Mouse (Mus musculus) gastrocnemius, postnatal 36 days (tissue): ENCODE measurements around the gene Tmem88. TPM values are rescaled to one million over a fixed set of nuclear protein-coding genes. Genes with fewer than 3 reads are reported as not detected.
"Not testable (repeated sequence)": the region's sequence is repeated elsewhere in the genome, so short reads cannot be mapped to it uniquely, and the experiment has no call there.

ENCODE experiments used
- DNase-seq, 2 experiments: peaks; one replicate each; pipeline ENCODE4 v3.0.0; 2022
- intact Hi-C: fragments of 180-260 bp; cut with DNase I; formaldehyde crosslinking; loops from one replicate; pipeline ENCODE4 v1.15.1; 2025
- total RNA-seq, 2 experiments: library from RNA; stranded (reverse); gene quantifications; 2 replicates each; pipeline ENCODE4 v1.2.3; 2021

Tmem88 gene
- total RNA-seq, 2 experiments from 2014 or later, result 6.3 to 7.9 TPM

DNA sequence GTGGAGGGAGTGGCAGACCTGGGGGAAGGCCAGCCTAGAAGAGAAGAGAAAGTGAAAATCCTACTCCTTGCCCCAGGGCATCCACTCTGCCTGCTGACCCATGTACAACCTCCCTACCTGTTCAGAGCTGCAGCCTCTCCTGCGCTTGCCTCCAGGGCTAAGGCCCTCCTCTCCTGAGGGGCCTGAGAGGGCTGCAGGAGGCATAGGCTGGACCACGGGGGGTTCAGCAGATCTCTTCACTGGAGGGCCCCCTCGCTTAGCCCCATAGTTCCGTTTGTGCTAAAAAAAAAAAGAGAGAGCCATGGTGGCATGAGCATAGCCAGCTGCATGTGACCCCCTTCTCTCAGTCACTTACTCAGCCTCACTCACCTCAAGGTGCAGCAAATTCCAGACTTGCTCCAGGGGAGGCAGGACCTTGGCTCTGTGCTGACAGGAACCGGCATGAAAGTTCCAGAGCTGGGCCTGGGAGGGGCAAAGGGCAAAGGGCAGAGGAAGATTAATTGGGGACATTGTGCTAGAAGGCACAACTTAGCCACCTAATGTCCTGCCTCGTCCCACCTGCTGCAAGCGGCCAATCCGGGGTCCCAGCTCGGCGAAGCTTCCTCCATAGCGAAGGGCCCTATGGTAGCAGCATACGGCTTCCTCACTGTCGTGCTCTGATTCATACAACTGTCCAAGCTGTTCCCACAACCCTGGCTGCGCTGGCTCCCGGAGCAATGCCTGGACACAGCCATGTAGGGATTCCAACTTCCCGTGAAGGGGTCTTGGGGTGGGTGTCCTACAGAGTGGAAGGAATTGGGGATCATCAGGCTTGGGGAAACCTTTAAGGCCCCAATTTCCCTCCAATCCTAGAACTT lies 9.1 kb upstream of the Tmem88 start:
- intact Hi-C loops, result loop anchor here (2.0 kb wide), 1 partner anchor 14 kb away; no protein-coding TSS in a partner anchor

DNA sequence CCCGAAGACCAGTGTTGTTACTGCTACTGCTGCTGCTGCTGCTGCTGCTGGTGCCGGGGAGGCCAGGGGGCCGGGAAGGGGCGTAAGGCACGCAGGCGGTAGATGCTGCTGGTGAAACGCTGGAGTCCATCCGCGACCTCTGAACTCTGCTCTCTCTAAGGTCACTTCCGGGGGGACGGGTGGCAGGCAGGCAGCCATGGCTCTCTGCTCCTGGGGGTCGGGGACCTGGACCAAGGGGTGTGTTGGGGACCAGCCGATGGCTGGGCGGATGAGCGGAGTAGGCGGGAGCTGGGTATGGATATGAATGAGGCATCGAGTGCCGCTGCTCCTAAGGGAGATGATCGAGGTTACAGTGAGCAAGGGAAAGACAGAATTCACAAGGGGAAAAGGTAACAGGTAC lies 8.2 kb upstream of the Tmem88 start:
- DNase-seq, result no peak
- intact Hi-C loops, result loop anchor here (2.0 kb wide), 1 partner anchor 15 kb away; no protein-coding TSS in a partner anchor

More for the DNA sequence above, 9.1 kb upstream of the Tmem88 start:
- no peak for DNase-seq

DNA sequence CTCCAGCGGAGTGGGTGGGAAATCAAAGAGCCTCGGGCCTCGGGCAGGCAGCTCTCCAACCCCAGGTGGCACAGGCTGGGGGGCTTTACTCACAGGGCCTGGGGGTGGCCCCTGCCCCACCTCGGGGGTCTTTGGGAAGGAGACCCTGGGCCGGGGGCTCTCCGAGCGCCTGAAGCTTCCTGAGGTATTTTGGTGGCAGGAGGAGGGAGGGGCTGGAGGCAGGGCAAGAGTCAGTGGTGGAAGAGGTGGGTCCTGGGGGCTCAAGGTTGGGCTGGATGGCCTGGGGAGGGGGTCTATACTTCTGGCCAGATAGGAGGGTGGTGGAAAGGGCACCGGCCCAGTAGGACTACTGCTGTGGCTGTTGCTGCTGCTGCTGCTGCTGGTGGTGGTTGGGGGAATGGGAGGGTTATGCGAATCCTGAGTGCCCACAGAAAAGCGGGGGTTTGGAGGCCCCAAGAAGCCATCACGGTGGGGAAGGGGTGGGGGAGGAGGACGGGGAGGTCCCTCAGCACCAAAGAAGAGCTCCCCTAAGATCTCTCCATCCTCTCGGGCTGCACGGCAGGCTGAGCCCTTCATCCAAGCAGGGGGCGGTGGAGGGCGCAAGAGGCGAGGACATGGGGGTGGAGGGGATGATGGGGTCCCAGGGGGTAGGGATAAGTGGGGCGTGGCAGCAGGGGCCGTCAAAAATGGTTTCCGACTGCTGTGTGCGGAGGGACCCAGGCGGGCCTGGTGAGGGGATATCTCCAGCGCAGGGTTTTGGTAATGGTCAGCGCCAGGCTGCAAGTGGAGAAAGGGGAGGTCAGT lies 7.6 kb upstream of the Tmem88 start:
- DNase-seq, result no peak
- intact Hi-C loops, result loop anchor here (2.0 kb wide), 1 partner anchor 15 kb away; no protein-coding TSS in a partner anchor

DNA sequence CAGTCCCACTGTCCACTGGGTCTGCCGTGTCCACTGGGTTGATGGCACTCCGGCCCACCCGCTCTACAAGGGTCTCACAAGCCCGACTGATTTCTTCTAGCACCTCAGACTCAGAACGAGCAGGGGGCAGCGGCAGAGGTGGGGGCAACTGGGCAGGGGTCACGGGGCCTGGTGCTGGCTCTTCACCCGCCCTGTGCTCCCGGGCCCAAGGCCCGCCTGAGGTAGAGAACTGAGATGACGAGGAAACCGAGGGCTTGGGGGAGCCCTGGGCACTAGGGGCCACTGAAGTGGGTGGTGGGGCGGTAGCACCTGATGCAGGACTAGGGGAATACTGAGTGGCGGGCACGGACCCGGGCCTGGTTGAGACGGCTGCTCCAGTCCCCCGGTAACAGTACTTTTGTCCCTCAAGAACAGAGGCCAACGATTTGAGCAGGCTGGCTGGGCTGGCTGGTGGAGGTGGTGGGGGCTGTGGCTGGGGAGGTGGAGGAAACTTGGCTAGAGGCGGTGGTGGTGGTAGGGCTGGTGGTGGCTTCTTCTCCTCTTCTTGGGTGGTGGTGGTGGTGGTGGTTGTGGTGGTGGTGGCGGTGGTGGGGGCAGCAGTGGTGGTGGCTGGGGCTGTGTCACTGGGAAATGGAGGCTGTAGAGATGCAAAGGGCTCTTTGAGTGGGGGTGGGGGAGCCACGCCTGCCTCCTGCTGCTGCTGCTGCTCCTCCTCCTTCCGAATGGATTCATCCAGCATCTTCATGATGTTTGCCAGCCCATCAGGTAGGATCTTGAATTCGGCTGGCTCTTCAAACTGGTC lies 6.8 kb upstream of the Tmem88 start:
- intact Hi-C loops, result no loop called here
- no peak for DNase-seq

DNA sequence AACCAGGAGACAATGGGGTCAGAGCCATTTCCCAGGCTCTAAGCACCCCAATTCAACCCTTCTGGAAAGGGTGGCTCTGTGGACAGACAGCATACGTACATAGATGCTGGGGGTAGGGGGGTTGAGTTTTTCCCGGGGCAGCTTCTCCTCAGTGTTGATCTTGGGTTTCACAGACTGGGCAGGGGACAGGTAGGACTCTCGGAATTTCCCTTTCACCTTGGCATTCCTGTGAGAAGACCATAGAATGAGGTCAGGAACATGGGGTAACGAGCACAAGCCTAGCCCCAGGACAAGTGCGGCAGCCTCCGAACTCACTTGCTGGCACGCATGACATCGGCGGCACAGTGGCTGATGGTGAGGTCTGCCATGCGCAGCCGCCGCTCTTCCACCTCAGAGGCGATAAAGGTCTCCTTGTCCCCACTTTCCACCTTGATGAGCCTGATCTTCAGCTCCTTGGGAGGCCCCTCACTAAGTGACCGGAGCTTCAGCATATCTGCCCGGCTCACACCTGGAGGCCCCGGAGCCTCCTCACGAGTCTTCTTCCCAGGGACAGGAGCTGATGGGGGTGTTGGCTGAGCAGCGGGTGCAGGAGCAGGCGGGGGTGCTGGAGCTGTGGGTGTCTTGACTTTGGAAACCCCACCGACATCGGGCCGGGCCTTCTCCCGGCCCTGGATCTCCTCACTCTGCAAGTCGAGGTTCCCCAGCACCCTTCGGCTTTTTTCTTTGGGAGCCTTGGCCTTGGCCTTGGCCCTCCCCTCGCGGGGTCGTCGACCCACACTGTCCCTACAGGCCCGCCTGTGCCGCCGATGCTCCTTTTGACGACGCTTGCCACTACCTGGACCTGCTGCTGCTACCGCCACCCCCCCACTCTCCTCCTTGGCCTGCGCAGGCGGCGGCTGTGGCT lies 5.9 kb upstream of the Tmem88 start:
- no peak for DNase-seq
- intact Hi-C loops, result no loop called here

DNA sequence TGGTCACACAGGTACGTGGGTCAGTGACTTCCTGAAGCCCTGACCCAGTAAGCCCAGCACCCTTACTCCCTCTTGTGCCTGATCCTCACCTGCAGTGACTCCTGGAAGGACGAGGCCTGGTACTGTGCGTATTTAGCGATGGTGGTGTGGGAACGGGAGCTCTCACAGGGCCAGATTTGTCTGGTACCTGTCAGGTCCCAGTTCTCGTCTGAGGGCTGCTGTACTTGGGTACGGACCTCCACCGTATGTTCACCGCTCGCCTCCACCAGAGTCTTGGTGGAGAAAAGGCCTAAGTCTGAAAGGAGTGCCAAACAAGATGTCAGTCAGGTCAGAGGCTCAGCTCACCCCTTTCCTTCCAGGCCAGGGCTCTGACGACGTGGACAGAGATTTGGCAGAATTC lies 4.0 kb upstream of the Tmem88 start:
- intact Hi-C loops, result loop anchor here (2.0 kb wide), 1 partner anchor 111 kb away; no protein-coding TSS in a partner anchor
- DNase-seq, result no peak

DNA sequence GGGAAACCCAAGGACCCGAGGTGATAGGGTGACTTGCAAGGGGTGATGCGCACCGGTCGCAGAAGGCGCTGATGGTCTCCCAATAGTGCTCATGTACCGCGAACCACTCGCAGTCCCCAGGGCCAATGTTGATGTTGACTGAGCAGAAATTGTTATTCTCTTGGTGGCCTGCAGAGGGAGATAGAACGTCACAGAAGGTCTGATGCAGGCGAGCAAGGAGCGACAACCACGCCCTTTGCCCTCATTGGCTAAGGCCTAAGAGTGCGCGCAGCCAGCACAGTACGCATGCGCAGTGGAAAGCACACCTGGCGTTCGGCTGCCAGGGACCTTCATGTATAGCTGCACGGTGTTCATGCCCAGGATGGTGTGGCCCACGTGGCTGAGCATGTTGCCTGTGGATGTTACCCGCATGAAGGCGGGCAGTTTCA lies 3.2 kb upstream of the Tmem88 start:
- intact Hi-C loops, result loop anchor here (2.0 kb wide), 1 partner anchor 112 kb away; no protein-coding TSS in a partner anchor
- peak; percentile 74 to 78 for DNase-seq

DNA sequence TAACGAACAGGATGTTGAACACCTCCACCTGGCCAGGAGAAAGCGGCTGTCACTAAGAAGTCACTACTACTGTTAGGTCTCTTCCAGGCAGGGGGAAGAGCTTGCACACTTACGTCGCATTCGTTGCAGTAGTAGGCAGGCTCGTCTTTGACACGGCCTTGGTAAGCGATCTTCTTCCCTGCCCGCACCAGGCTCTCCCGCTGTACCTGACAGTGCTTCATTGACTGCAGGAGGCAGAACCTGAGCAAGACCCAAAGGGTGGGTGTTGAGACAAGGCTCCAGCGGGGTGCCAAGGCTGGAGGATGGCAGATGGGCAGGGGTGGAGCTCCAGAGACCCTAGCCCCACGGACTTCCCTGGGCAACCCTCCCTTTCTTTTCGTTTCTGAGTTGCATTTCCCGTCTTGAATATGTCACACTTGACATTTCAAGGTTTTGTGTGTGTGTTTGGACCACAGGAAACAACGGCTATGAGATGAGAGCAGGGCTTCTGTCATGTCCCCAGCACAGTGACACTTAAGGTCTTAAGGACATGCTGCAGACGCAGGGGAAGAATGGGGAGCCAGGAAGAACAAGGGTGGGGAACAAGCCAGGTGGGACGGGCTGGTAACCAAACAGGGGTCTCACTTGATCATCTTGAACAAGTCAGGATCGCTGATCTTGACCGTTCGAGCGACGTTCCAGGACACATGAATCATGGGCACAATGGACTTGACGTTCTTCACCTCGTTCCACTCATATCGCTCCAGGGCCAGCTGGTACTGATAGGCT lies 2.2 kb upstream of the Tmem88 start:
- intact Hi-C loops, result loop anchor here (1.0 to 2.0 kb wide), 2 partner anchors 32 to 113 kb away; no protein-coding TSS in a partner anchor
- peak in 1 of 2 experiments; percentile 15 for DNase-seq

DNA sequence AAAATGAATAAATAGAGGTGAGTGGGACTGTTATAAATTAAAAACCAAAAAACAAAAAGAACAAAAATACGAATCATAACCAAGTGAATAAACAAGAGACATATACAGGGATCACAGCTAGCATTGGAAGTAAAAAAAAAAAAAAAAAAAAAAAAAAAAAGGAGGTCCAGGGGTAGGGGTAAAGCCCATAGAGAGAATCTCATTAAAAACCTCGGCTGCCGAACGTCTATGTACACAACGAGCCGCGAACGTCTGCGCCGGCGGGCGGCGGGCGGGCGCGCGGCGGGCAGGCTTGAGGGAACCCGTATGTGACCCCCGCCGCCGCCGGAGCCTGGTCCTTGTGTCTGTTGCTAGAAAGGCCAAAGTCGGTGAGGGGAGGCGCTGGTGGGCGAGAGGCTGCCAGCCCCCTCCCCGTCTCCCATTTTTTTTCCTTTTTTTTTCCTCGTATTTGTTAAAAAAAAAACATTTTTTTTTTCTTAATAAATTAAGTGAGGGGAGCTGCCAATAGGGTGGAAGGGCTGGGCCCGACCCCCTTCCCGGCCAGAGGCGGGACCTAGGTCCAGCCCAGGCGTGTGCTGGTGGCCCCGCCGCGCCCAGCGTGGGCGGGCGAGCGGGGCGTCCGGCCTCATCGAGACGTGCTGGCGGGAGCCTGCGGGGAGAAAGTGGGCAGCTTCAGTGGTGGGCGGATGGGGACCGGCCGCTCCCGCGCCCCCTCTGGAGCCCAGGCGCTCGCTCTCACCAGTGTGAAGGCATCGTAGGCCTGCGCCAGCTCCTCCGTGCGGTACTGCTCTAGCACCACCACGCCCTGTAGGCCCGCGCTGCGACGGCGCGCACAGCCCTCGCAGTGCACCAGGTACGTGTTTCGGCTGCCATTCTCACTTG lies 1.4 kb upstream of the Tmem88 start:
- DNase-seq, result peak in 1 of 2 experiments; percentile 29
- intact Hi-C loops, result loop anchor here (1.0 to 2.0 kb wide), 2 partner anchors 33 to 113 kb away; no protein-coding TSS in a partner anchor

DNA sequence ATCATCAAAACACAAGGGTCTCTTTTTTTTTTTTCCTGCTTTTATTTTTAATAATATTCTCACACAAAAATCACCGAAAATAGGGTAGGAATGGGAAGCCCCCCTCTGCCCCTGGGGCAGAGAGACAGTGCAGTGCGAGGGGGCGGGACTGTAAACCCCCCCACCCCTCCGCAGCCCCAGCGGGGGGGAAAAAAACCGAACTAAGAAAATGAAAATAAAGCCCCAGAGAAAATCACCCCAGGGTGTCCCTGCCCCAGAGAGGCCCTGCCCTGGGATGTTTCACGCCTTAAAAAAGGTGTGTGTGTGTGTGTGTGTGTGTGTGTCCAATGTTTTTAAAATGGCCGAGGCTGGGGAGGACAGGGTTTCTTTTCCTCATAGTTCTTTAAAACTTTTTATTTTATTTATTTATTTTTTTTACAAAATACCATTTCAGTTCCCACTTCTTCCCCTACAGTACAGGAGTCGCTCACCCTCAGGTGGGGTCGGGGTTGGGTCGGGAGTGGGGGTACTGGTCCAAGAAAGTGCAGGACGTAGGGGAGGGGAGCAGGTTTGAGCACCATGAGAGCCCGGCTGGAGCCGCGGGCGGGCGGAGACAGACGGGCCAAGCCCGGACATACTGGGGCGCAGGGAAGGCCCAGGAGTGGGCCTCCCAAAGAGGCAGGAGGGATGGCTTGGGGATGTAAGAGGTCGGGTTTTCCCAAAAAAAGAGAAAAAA lies 609 bp upstream of the Tmem88 start:
- intact Hi-C loops, result no loop called here
- DNase-seq, result peak in 1 of 2 experiments; percentile 14

DNA sequence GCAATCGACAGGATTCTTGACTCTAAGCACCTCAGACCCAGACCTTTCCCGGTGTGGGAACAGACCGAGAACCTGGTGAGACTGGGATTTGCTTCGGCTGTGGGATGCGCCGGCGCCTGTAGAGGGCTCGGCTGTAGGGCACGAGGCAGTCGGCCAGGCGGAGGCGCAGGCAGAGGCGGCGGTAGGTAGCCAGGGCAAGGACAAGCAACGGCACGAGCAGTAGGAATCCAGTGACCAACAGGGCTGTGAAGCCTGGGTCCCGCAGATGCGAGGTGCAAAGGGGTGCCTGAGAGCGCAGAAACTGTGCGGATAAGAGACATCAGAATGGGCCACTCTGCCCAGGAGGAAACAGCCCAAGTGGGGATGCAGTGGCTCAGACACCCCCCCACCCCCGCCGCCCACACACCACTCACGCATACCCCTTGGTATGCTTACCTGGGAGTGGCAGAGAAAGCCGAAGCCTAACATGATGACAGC lies 415 bp downstream of the Tmem88 start:
- intact Hi-C loops, result no loop called here
- peak in 1 of 2 experiments; percentile 18 for DNase-seq

DNA sequence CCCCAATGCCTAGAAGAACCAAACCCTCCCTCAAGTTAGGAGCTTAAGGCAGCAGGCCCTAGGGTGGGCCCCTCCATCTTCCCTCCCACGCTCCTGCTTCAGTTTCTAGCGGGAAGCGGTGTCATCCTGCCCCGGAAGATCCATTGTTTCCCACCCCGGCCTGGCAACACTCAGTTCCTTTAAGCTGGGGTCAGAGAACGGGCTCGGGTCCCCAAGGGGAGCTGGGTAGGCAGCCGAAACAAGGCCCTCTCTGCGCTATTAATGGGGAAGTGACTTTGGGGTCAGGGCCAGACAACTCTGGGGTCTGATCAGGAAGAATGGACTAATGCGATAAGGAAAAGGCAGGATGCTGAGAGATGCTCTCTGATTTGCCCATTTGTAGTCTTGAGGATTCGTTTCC lies 1.3 kb downstream of the Tmem88 start:
- intact Hi-C loops, result no loop called here
- peak in 1 of 2 experiments; percentile 40 for DNase-seq

DNA sequence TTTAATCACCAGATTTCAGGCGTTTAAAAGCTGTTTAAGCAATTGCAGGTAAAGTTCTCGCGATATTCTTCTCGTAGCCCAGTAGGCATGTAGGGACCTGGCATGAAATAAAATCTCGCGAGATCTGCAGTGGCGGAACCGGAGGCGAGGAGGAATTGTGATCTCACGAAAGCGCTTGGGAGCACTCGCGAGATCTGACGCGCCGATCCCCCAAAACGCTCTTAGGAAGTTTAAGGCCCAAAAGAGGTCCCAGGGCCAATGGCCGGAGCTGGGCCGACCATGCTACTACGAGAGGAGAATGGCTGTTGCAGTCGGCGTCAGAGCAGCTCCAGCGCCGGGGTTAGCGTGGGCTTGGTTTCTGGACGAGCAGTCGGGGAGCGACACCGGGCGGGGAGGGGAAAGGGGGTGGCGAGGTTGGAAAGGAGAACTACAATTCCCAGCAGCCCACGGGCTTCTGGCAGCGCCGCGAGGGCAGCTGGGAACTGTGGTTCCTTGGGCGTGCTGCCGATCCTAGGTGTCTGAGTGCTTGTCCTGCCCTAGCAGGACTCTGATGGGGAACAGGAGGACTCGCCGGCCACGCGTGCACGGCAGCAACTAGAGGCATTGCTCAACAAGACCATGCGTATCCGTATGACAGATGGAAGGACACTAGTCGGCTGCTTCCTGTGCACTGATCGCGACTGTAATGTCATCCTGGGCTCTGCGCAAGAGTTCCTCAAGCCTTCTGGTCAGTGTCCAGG lies 2.2 kb downstream of the Tmem88 start:
- DNase-seq, result peak; percentile 94 to 96

DNA sequence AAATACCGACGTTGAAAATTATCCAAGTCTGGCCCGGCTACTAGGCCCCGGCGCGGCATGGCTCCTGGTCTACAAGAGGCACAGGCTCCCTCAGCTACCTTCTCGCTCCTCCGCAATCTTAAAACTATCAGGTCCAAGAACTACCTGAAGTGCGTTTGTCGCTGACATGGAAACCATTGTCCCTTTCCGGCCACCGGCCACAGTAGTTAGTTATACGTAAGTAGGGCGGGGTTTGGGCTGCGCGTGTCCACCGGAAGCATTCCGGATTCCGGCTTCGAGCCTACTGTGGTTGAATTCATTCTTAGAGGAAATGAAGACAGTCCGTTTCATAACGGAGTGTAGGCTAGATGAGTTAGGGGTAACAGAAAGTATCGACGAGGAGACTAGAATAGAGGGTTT lies 2.8 kb downstream of the Tmem88 start, which contains the start of the genes Naa38 and Cyb5d1:
TSS of gene Naa38 (plus strand) at position 253 of the 399 bp plus-strand sequence.
TSS of gene Cyb5d1 (minus strand) at position 397 of the 399 bp plus-strand sequence.
- peak; percentile 78 to 84 for DNase-seq
- intact Hi-C loops, result not testable (repeated sequence)

More for the DNA sequence above, 2.2 kb downstream of the Tmem88 start:
- intact Hi-C loops, result no loop called here

DNA sequence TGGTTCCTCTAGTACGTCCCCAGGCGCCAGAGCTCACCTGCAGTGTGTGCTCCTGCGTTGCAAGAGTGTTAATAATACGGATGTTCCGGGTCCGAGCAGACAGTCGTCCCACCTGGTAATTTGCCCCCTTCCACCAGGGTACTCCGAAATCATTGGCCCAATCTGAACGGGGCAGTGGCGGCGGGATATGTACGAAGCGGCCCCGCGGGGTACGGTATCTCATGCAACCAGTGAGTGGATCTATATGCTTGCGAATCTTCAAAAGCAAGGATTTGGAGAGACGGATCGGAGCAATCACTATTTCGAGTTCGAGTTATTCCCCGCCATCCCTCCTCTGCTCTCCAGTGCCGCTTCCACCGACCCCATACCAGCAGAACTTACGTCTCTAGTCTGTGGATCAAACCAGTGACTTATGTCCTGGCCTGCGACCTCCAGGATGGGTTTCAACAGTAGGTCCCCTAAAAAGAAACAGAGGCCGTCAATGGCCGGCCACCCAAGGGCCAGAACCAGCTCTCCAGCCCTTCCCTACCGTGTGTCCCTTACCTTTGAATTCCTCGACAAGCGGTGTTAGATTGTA lies 3.4 kb downstream of the Tmem88 start:
- intact Hi-C loops, result not testable (repeated sequence)

More for the DNA sequence above, 3.4 kb downstream of the Tmem88 start:
- peak in 1 of 2 experiments; percentile 15 for DNase-seq
